Mouse (Mus musculus): Measurements from ENCODE around the gene Ispd. TPM values are rescaled to one million over a fixed set of nuclear protein-coding genes. Genes with fewer than 3 reads are reported as not detected.

Gene Ispd
- total RNA-seq, 1 experiment, result 1.7 TPM

GRCm38 (mm10) chr12:36474171-36474570, 92.9 kb downstream of the Ispd start:
- H3K4me3 ChIP-seq (ENCODE audit: insufficient read depth in 1 of 2, low read depth in 1 of 2, low read length in 2 of 2, poor library complexity in 1 of 2, severe bottlenecking in 1 of 2), result no peak overlapping the region
- H3K36me3 ChIP-seq (ENCODE audit: control insufficient read depth, insufficient read depth, low read length, poor library complexity, severe bottlenecking), result no peaks in the 10 kb centered on the region
- H3K9me3 ChIP-seq (ENCODE audit: control insufficient read depth, insufficient read depth, low read depth, low read length), result no peaks in the 10 kb centered on the region
- no peak for TF ChIP-seq MAFK (IDR thresholded peaks at IDR 0.05; ENCODE audit: insufficient read depth, low read depth, low read length)
- no peak for TF ChIP-seq ZC3H11A (IDR thresholded peaks at IDR 0.05; ENCODE audit: borderline replicate concordance, low read depth, low read length)
- TF ChIP-seq HCFC1 (IDR thresholded peaks at IDR 0.05; ENCODE audit: borderline replicate concordance, insufficient read depth, low read length), result no peak
- TF ChIP-seq CHD2 (IDR thresholded peaks at IDR 0.05; ENCODE audit: low read depth, low read length), result no peak
- TF ChIP-seq ZNF384 (IDR thresholded peaks at IDR 0.05; ENCODE audit: low read depth, low read length), result no peak
- H3K4me1 ChIP-seq (ENCODE audit: control insufficient read depth in 2 of 2, insufficient read depth in 2 of 2, low read length in 2 of 2, poor library complexity in 1 of 2), result no peaks in the 10 kb centered on the region
- no peak overlapping the region for H3K27ac ChIP-seq (ENCODE audit: insufficient read depth, low read depth, low read length, poor library complexity, severe bottlenecking)
- DNase-seq (ENCODE audit: low read depth, low spot score), result no peak
- no peak overlapping the region for H3K9ac ChIP-seq (ENCODE audit: insufficient read depth, low read depth, low read length, poor library complexity, severe bottlenecking)
- in situ Hi-C loops (cut with MboI; ENCODE audit: low sequenced_read_pairs in 2 of 2, unreplicated experiment in 2 of 2), result no loop called here

GRCm38 (mm10) chr12:36475269-36475668, 94.0 kb downstream of the Ispd start:
- no peak overlapping the region for H3K9ac ChIP-seq (ENCODE audit: insufficient read depth, low read depth, low read length, poor library complexity, severe bottlenecking)
- no peak for DNase-seq (ENCODE audit: low read depth, low spot score)
- no peaks in the 10 kb centered on the region for H3K36me3 ChIP-seq (ENCODE audit: control insufficient read depth, insufficient read depth, low read length, poor library complexity, severe bottlenecking)
- H3K9me3 ChIP-seq (ENCODE audit: control insufficient read depth, insufficient read depth, low read depth, low read length), result no peaks in the 10 kb centered on the region
- no peak overlapping the region for H3K4me3 ChIP-seq (ENCODE audit: insufficient read depth in 1 of 2, low read depth in 1 of 2, low read length in 2 of 2, poor library complexity in 1 of 2, severe bottlenecking in 1 of 2)
- no peaks in the 10 kb centered on the region for H3K4me1 ChIP-seq (ENCODE audit: control insufficient read depth in 2 of 2, insufficient read depth in 2 of 2, low read length in 2 of 2, poor library complexity in 1 of 2)
- TF ChIP-seq ZC3H11A (IDR thresholded peaks at IDR 0.05; ENCODE audit: borderline replicate concordance, low read depth, low read length), result no peak
- no peak for TF ChIP-seq CHD2 (IDR thresholded peaks at IDR 0.05; ENCODE audit: low read depth, low read length)
- no peak for TF ChIP-seq MAFK (IDR thresholded peaks at IDR 0.05; ENCODE audit: insufficient read depth, low read depth, low read length)
- TF ChIP-seq ZNF384 (IDR thresholded peaks at IDR 0.05; ENCODE audit: low read depth, low read length), result no peak
- no peak for TF ChIP-seq HCFC1 (IDR thresholded peaks at IDR 0.05; ENCODE audit: borderline replicate concordance, insufficient read depth, low read length)
- in situ Hi-C loops (cut with MboI; ENCODE audit: low sequenced_read_pairs in 2 of 2, unreplicated experiment in 2 of 2), result no loop called here
- no peak overlapping the region for H3K27ac ChIP-seq (ENCODE audit: insufficient read depth, low read depth, low read length, poor library complexity, severe bottlenecking)

- Histone ChIP-seq H3K9me3 (ENCODE audit: control insufficient read depth, insufficient read depth, low read depth, low read length) (no peaks in the 10 kb centered on the region), H3K9ac (ENCODE audit: insufficient read depth, low read depth, low read length, poor library complexity, severe bottlenecking) (no peak overlapping the region), H3K4me3 (ENCODE audit: insufficient read depth in 1 of 2, low read depth in 1 of 2, low read length in 2 of 2, poor library complexity in 1 of 2, severe bottlenecking in 1 of 2) (no peak overlapping the region), H3K27ac (ENCODE audit: insufficient read depth, low read depth, low read length, poor library complexity, severe bottlenecking) (no peak overlapping the region), H3K36me3 (ENCODE audit: control insufficient read depth, insufficient read depth, low read length, poor library complexity, severe bottlenecking) (no peaks in the 10 kb centered on the region), H3K4me1 (ENCODE audit: control insufficient read depth in 2 of 2, insufficient read depth in 2 of 2, low read length in 2 of 2, poor library complexity in 1 of 2) (no peaks in the 10 kb centered on the region)
- DNase-seq (ENCODE audit: low read depth, low spot score), result peak; percentile 11
- in situ Hi-C loops (cut with MboI; ENCODE audit: low sequenced_read_pairs in 2 of 2, unreplicated experiment in 2 of 2), result no loop called here
- TF ChIP-seq MAFK (IDR thresholded peaks at IDR 0.05; ENCODE audit: insufficient read depth, low read depth, low read length) (no peak), ZNF384 (IDR thresholded peaks at IDR 0.05; ENCODE audit: low read depth, low read length) (no peak), ZC3H11A (IDR thresholded peaks at IDR 0.05; ENCODE audit: borderline replicate concordance, low read depth, low read length) (no peak), HCFC1 (IDR thresholded peaks at IDR 0.05; ENCODE audit: borderline replicate concordance, insufficient read depth, low read length) (no peak), CHD2 (IDR thresholded peaks at IDR 0.05; ENCODE audit: low read depth, low read length) (no peak)
These were observed 95.2 kb downstream of the Ispd start for GRCm38 (mm10) chr12:36476476-36476875.

- TF ChIP-seq MAFK (IDR thresholded peaks at IDR 0.05; ENCODE audit: insufficient read depth, low read depth, low read length) (no peak), ZC3H11A (IDR thresholded peaks at IDR 0.05; ENCODE audit: borderline replicate concordance, low read depth, low read length) (no peak), CHD2 (IDR thresholded peaks at IDR 0.05; ENCODE audit: low read depth, low read length) (no peak), ZNF384 (IDR thresholded peaks at IDR 0.05; ENCODE audit: low read depth, low read length) (no peak), HCFC1 (IDR thresholded peaks at IDR 0.05; ENCODE audit: borderline replicate concordance, insufficient read depth, low read length) (no peak)
- no peaks in the 10 kb centered on the region for H3K9me3 ChIP-seq (ENCODE audit: control insufficient read depth, insufficient read depth, low read depth, low read length)
- H3K4me1 ChIP-seq (ENCODE audit: control insufficient read depth in 2 of 2, insufficient read depth in 2 of 2, low read length in 2 of 2, poor library complexity in 1 of 2), result no peaks in the 10 kb centered on the region; a peak in 1 of 4 replicates
- no peak overlapping the region for H3K27ac ChIP-seq (ENCODE audit: insufficient read depth, low read depth, low read length, poor library complexity, severe bottlenecking)
- H3K9ac ChIP-seq (ENCODE audit: insufficient read depth, low read depth, low read length, poor library complexity, severe bottlenecking), result no peak overlapping the region
- DNase-seq (ENCODE audit: low read depth, low spot score), result no peak
- no peaks in the 10 kb centered on the region for H3K36me3 ChIP-seq (ENCODE audit: control insufficient read depth, insufficient read depth, low read length, poor library complexity, severe bottlenecking)
- H3K4me3 ChIP-seq (ENCODE audit: insufficient read depth in 1 of 2, low read depth in 1 of 2, low read length in 2 of 2, poor library complexity in 1 of 2, severe bottlenecking in 1 of 2), result no peak overlapping the region
- in situ Hi-C loops (cut with MboI; ENCODE audit: low sequenced_read_pairs in 2 of 2, unreplicated experiment in 2 of 2), result no loop called here
These were observed 96.3 kb downstream of the Ispd start for GRCm38 (mm10) chr12:36477501-36477900.

- in situ Hi-C loops (cut with MboI; ENCODE audit: low sequenced_read_pairs in 2 of 2, unreplicated experiment in 2 of 2), result no loop called here
These were observed 96.7 kb downstream of the Ispd start for GRCm38 (mm10) chr12:36477926-36478325.

More at GRCm38 (mm10) chr12:36477926-36478325, 96.7 kb downstream of the Ispd start:
- Histone ChIP-seq H3K9ac (ENCODE audit: insufficient read depth, low read depth, low read length, poor library complexity, severe bottlenecking) (no peak overlapping the region), H3K9me3 (ENCODE audit: control insufficient read depth, insufficient read depth, low read depth, low read length) (no peaks in the 10 kb centered on the region), H3K36me3 (ENCODE audit: control insufficient read depth, insufficient read depth, low read length, poor library complexity, severe bottlenecking) (no peaks in the 10 kb centered on the region), H3K4me3 (ENCODE audit: insufficient read depth in 1 of 2, low read depth in 1 of 2, low read length in 2 of 2, poor library complexity in 1 of 2, severe bottlenecking in 1 of 2) (no peak overlapping the region), H3K4me1 (ENCODE audit: control insufficient read depth in 2 of 2, insufficient read depth in 2 of 2, low read length in 2 of 2, poor library complexity in 1 of 2) (no peaks in the 10 kb centered on the region; a peak in 1 of 4 replicates), H3K27ac (ENCODE audit: insufficient read depth, low read depth, low read length, poor library complexity, severe bottlenecking) (no peak overlapping the region)
- TF ChIP-seq HCFC1 (IDR thresholded peaks at IDR 0.05; ENCODE audit: borderline replicate concordance, insufficient read depth, low read length) (no peak), MAFK (IDR thresholded peaks at IDR 0.05; ENCODE audit: insufficient read depth, low read depth, low read length) (no peak), ZNF384 (IDR thresholded peaks at IDR 0.05; ENCODE audit: low read depth, low read length) (no peak), CHD2 (IDR thresholded peaks at IDR 0.05; ENCODE audit: low read depth, low read length) (no peak), ZC3H11A (IDR thresholded peaks at IDR 0.05; ENCODE audit: borderline replicate concordance, low read depth, low read length) (no peak)
- DNase-seq (ENCODE audit: low read depth, low spot score), result no peak
